In genomic region chr13:23506819-23507515, GRCm38 (mm10) we compare ENCODE assay signal across 11 mouse cellular contexts. TPM values are rescaled to one million over a fixed set of nuclear protein-coding genes. Genes with fewer than 3 reads are reported as not detected.
DNase-seq lines count a peak whose midpoint lies in the region; ATAC-seq and TF ChIP-seq lines count a peak whose summit lies in the region.
"Had no signal": no experiment of that assay in that cellular context is flagged by ENCODE, and none has a peak within 500 bp of the region (broad histone marks: within the 10 kb centered on the region; RNA-seq: fewer than 3 reads in every experiment).

No protein-coding gene starts in this region.

- H3K4me1 ChIP-seq in heart, embryonic 16.5 days (ENCODE audit: control insufficient read depth, insufficient read depth, low read length), result peaks cover 16% of the 10 kb centered on the region
- H3K4me1 ChIP-seq in G1E (ENCODE audit: insufficient read depth, low read depth, low read length), result peaks cover 61% of the 10 kb centered on the region
- H3K4me1 ChIP-seq in hindbrain, embryonic 11.5 days (replicated peaks; ENCODE audit: control insufficient read depth, insufficient read depth, low read length), result no peaks in the 10 kb centered on the region
- peaks cover 17% of the 10 kb centered on the region for H3K4me1 ChIP-seq in liver, postnatal 0 days (ENCODE audit: insufficient read depth)

- no peak for DNase-seq in heart, postnatal 14 days
- DNase-seq in G1E (ENCODE audit: low spot score), result no peak
- DNase-seq in hindbrain, embryonic 11.5 days (ENCODE audit: low spot score), result no peak
- DNase-seq in liver, postnatal 0 days, result peak; percentile 34
- no peak for DNase-seq in spleen, postnatal 4 days (ENCODE audit: low spot score in 2 of 2)
- DNase-seq in cerebellum, postnatal 10 days, result no peak
- no peak for DNase-seq in left cerebral cortex, postnatal 14 days (ENCODE audit: low spot score in 2 of 2)
- DNase-seq: cerebellum, adult 9-11 months; right cerebral cortex, postnatal 25 days had no signal

- peak overlapping the region; percentile 65 for H3K4me2 ChIP-seq in heart, embryonic 16.5 days (ENCODE audit: low read depth, low read length)
- H3K4me2 ChIP-seq in hindbrain, embryonic 11.5 days (replicated peaks; ENCODE audit: low read depth, low read length), result 0 out of 2 replicates have a peak overlapping the region, but pooled peaks have one; percentile 7
- H3K4me2 ChIP-seq in liver, postnatal 0 days (ENCODE audit: low read depth, low read length), result peak overlapping the region; percentile 76

- intact Hi-C loops in heart, postnatal 14 days (cut with DNase I), result no loop called here
- intact Hi-C loops in left cerebral cortex, postnatal 14 days (cut with DNase I), result no loop called here

- H3K9ac ChIP-seq in heart, embryonic 16.5 days (ENCODE audit: low read length), result no peak overlapping the region
- H3K9ac ChIP-seq in hindbrain, embryonic 11.5 days (ENCODE audit: low read depth, low read length), result no peak overlapping the region
- H3K9ac ChIP-seq in liver, postnatal 0 days (replicated peaks), result no peak overlapping the region

- TF ChIP-seq CTCF in G1E (IDR thresholded peaks at IDR 0.05; ENCODE audit: low read depth, low read length), result no peak
- no peak for TF ChIP-seq CTCF in liver, postnatal 0 days (IDR thresholded peaks at IDR 0.05; ENCODE audit: low read depth)

- peak overlapping the region; percentile 46; the same call in 1 of the 2 replicates for H3K4me3 ChIP-seq in heart, embryonic 16.5 days (ENCODE audit: low read length)
- peak overlapping the region; percentile 70; the same call in 1 of the 2 replicates for H3K4me3 ChIP-seq in G1E (ENCODE audit: low read depth, low read length)
- no peak overlapping the region for H3K4me3 ChIP-seq in hindbrain, embryonic 11.5 days (ENCODE audit: low read depth, low read length)
- no peak overlapping the region for H3K4me3 ChIP-seq in liver, postnatal 0 days (ENCODE audit: low read depth, low read length)

- 33% methylated on average over 14 of the region's 14 CpGs for WGBS in heart, embryonic 16.5 days
- 10% methylated on average over 14 of the region's 14 CpGs for WGBS in hindbrain, embryonic 11.5 days
- WGBS in liver, postnatal 0 days (ENCODE audit: insufficient replicate concordance), result 22% methylated on average over 14 of the region's 14 CpGs

- H3K9me3 ChIP-seq in heart, embryonic 16.5 days (replicated peaks; ENCODE audit: control insufficient read depth, low read length), result no peaks in the 10 kb centered on the region
- H3K9me3 ChIP-seq in G1E (replicated peaks), result no peaks in the 10 kb centered on the region
- H3K9me3 ChIP-seq in hindbrain, embryonic 11.5 days (ENCODE audit: control insufficient read depth, low read length), result no peaks in the 10 kb centered on the region
- no peaks in the 10 kb centered on the region for H3K9me3 ChIP-seq in liver, postnatal 0 days (ENCODE audit: low read length)

- H3K27ac ChIP-seq in heart, embryonic 16.5 days (ENCODE audit: low read length), result peak overlapping the region; percentile 31; the same call in 1 of the 2 replicates
- H3K27ac ChIP-seq in hindbrain, embryonic 11.5 days (ENCODE audit: low read depth, low read length), result no peak overlapping the region
- H3K27ac ChIP-seq in liver, postnatal 0 days (ENCODE audit: low read depth), result no peak overlapping the region
- H3K27ac ChIP-seq: macrophage had no signal

- no peak for TF ChIP-seq EP300 in liver, postnatal 0 days (IDR thresholded peaks at IDR 0.05; ENCODE audit: low read depth)

- H3K27me3 ChIP-seq in heart, embryonic 16.5 days (ENCODE audit: control insufficient read depth, insufficient read depth, low read length), result no peaks in the 10 kb centered on the region
- H3K27me3 ChIP-seq in G1E (ENCODE audit: insufficient read depth, low read length), result no peaks in the 10 kb centered on the region
- H3K27me3 ChIP-seq in hindbrain, embryonic 11.5 days (ENCODE audit: control insufficient read depth, insufficient read depth, low read length), result no peaks in the 10 kb centered on the region
- no peaks in the 10 kb centered on the region for H3K27me3 ChIP-seq in liver, postnatal 0 days (ENCODE audit: insufficient read depth, low read length)

- no peaks in the 10 kb centered on the region for H3K36me3 ChIP-seq in heart, embryonic 16.5 days (ENCODE audit: control insufficient read depth, insufficient read depth)
- no peaks in the 10 kb centered on the region for H3K36me3 ChIP-seq in G1E (replicated peaks)
- H3K36me3 ChIP-seq in hindbrain, embryonic 11.5 days (ENCODE audit: control insufficient read depth, insufficient read depth, low read length), result no peaks in the 10 kb centered on the region
- H3K36me3 ChIP-seq in liver, postnatal 0 days (replicated peaks; ENCODE audit: insufficient read depth, low read length), result no peaks in the 10 kb centered on the region

- ATAC-seq in heart, embryonic 16.5 days (replicated peaks; ENCODE audit: extremely low read depth, insufficient read depth, low FRiP score), result no peak
- no peak for ATAC-seq in G1E (ENCODE audit: extremely low read depth, insufficient number of reproducible peaks, low FRiP score, poor library complexity, severe bottlenecking)
- ATAC-seq in hindbrain, embryonic 11.5 days (ENCODE audit: low FRiP score), result no peak
- peak; percentile 22; the same call in 1 of the 2 replicates for ATAC-seq in liver, postnatal 0 days

RNA-seq across cellular contexts. Expression of gene Btn2a2, which starts 18.3 kb away (rescaled TPM):
- 0.29 and 0.34 TPM in 2 replicates for polyA plus RNA-seq in heart, embryonic 16.5 days (2015; fragmentation: Nextera tagmentation; extraction: Ambion mirVana)
- total RNA-seq in heart, postnatal 14 days (2021), result not detected
- not detected in 2 replicates for total RNA-seq in G1E (2014; fragmentation: Nextera tagmentation)
- 0.06 and 0.22 TPM in 2 replicates for total RNA-seq in G1E (2017)
- polyA plus RNA-seq in G1E (2012), result not detected in 2 replicates
- polyA plus RNA-seq in hindbrain, embryonic 11.5 days (2014; fragmentation: Nextera tagmentation; extraction: Ambion mirVana), result 0.15 and 0.18 TPM in 2 replicates
- not detected in 2 replicates for polyA plus RNA-seq in liver, postnatal 0 days (2015; fragmentation: Nextera tagmentation; extraction: Ambion mirVana)
- 1 to 10 TPM in 1 of 2 experiments, under 1 TPM in 1; 0.82 to 1.3 TPM for total RNA-seq in left cerebral cortex, postnatal 14 days (2021)
- polyA plus RNA-seq: macrophage had no signal

RNA-seq across cellular contexts. Expression of gene Hist1h4h, which starts 23.9 kb away (rescaled TPM):
- polyA plus RNA-seq in heart, embryonic 16.5 days (2015; fragmentation: Nextera tagmentation; extraction: Ambion mirVana), result 7.7 and 8.6 TPM in 2 replicates
- 100 to 1,000 TPM; 465 to 538 TPM for total RNA-seq in heart, postnatal 14 days (2021)
- total RNA-seq in G1E (2014; fragmentation: Nextera tagmentation) (309 and 344 TPM in 2 replicates), G1E (2017) (843 and 1,115 TPM in 2 replicates)
- 11.0 and 66.6 TPM in 2 replicates for polyA plus RNA-seq in G1E (2012)
- polyA plus RNA-seq in hindbrain, embryonic 11.5 days (2014; fragmentation: Nextera tagmentation; extraction: Ambion mirVana), result 4.7 TPM in 2 replicates
- 7.2 and 7.5 TPM in 2 replicates for polyA plus RNA-seq in liver, postnatal 0 days (2015; fragmentation: Nextera tagmentation; extraction: Ambion mirVana)
- total RNA-seq in left cerebral cortex, postnatal 14 days (2021), result 100 to 1,000 TPM; 264 to 291 TPM

RNA-seq across cellular contexts. Expression of gene Hist1h2af, which starts 26.7 kb away (rescaled TPM):
- 3.8 and 9.2 TPM in 2 replicates for polyA plus RNA-seq in heart, embryonic 16.5 days (2015; fragmentation: Nextera tagmentation; extraction: Ambion mirVana)
- total RNA-seq in heart, postnatal 14 days (2021), result 100 to 1,000 TPM in 1 of 2 experiments, 10 to 100 TPM in 1; 49.0 to 131 TPM
- total RNA-seq in G1E (2014; fragmentation: Nextera tagmentation), result 510 and 530 TPM in 2 replicates
- 1,417 and 2,284 TPM in 2 replicates for total RNA-seq in G1E (2017)
- polyA plus RNA-seq in G1E (2012), result 1,681 and 3,392 TPM in 2 replicates
- 3.6 and 8.4 TPM in 2 replicates for polyA plus RNA-seq in hindbrain, embryonic 11.5 days (2014; fragmentation: Nextera tagmentation; extraction: Ambion mirVana)
- 9.7 and 9.8 TPM in 2 replicates for polyA plus RNA-seq in liver, postnatal 0 days (2015; fragmentation: Nextera tagmentation; extraction: Ambion mirVana)
- total RNA-seq in left cerebral cortex, postnatal 14 days (2021), result 10 to 100 TPM in 1 of 2 experiments, 1 to 10 TPM in 1; 4.3 to 21.5 TPM
- polyA plus RNA-seq: macrophage had no signal

RNA-seq across cellular contexts. Expression of gene Hist1h3g, which starts 28.3 kb away (rescaled TPM):
- polyA plus RNA-seq in heart, embryonic 16.5 days (2015; fragmentation: Nextera tagmentation; extraction: Ambion mirVana), result 2.0 and 2.2 TPM in 2 replicates
- total RNA-seq in heart, postnatal 14 days (2021), result 10 to 100 TPM; 13.1 to 34.3 TPM
- total RNA-seq in G1E (2014; fragmentation: Nextera tagmentation) (647 and 719 TPM in 2 replicates), G1E (2017) (217 and 302 TPM in 2 replicates)
- polyA plus RNA-seq in G1E (2012), result 12.1 and 32.9 TPM in 2 replicates
- polyA plus RNA-seq in hindbrain, embryonic 11.5 days (2014; fragmentation: Nextera tagmentation; extraction: Ambion mirVana), result 3.7 and 4.8 TPM in 2 replicates
- 3.7 and 6.3 TPM in 2 replicates for polyA plus RNA-seq in liver, postnatal 0 days (2015; fragmentation: Nextera tagmentation; extraction: Ambion mirVana)
- 1 to 10 TPM; 5.8 to 6.2 TPM for total RNA-seq in left cerebral cortex, postnatal 14 days (2021)
- polyA plus RNA-seq: macrophage had no signal

RNA-seq across cellular contexts. Expression of gene Hist1h2bh, which starts 36.2 kb away (rescaled TPM):
- 0.38 and 0.52 TPM in 2 replicates for polyA plus RNA-seq in heart, embryonic 16.5 days (2015; fragmentation: Nextera tagmentation; extraction: Ambion mirVana)
- 1 to 10 TPM; 3.7 to 7.4 TPM for total RNA-seq in heart, postnatal 14 days (2021)
- total RNA-seq in G1E (2014; fragmentation: Nextera tagmentation) (32.7 and 41.6 TPM in 2 replicates), G1E (2017) (77.6 and 126 TPM in 2 replicates)
- 0.91 and 4.9 TPM in 2 replicates for polyA plus RNA-seq in G1E (2012)
- 0.60 and 0.89 TPM in 2 replicates for polyA plus RNA-seq in hindbrain, embryonic 11.5 days (2014; fragmentation: Nextera tagmentation; extraction: Ambion mirVana)
- 0.58 and 0.64 TPM in 2 replicates for polyA plus RNA-seq in liver, postnatal 0 days (2015; fragmentation: Nextera tagmentation; extraction: Ambion mirVana)
- total RNA-seq in left cerebral cortex, postnatal 14 days (2021), result under 1 TPM; 0.91 to 0.92 TPM

Comparison
In these comparisons a context has a peak if more than half of its experiments do, and no peak if none do; other contexts are left out.
1. H3K4me2 ChIP-seq: peak in every context shown above with its lines; median percentile 76 in liver, postnatal 0 days; 65 in heart, embryonic 16.5 days; 7 in hindbrain, embryonic 11.5 days.
2. H3K4me3 ChIP-seq: peak in heart, embryonic 16.5 days (single experiment) and G1E (single experiment); none in hindbrain, embryonic 11.5 days (single experiment) and liver, postnatal 0 days (single experiment).
3. RNA of gene Hist1h2af, which starts 26.7 kb away (polyA plus RNA-seq): 1,681 to 3,392 TPM in G1E; 9.7 to 9.8 TPM in liver, postnatal 0 days, 3.8 to 9.2 TPM in heart, embryonic 16.5 days and 3.6 to 8.4 TPM in hindbrain, embryonic 11.5 days; every median in the first group is over 100 times any median in the second.